Mouse (Mus musculus) intestine, embryonic 16.5 days (tissue): Measurements from ENCODE around the gene Ruvbl1. TPM values are rescaled to one million over a fixed set of nuclear protein-coding genes. Genes with fewer than 3 reads are reported as not detected.

Source experiments
- ATAC-seq: fragments of 200-750 bp; cut with Nextera tagmentation; 2 replicates; pipeline ENCODE4 v1.8.0; 2017; ENCODE audit warnings: moderate TSS enrichment, moderate library complexity
- H3K27ac ChIP-seq: fragments of 300-500 bp; sonication (generic); 2 replicates; pipeline ENCODE4 v1.5.1; 2014; ENCODE audit warnings: mild to moderate bottlenecking, low read length
- H3K27me3 ChIP-seq: fragments of 300-500 bp; sonication (generic); replicated peaks from 2 replicates; pipeline ENCODE4 v1.6.1; 2014; ENCODE audit warnings: low read length, control low read depth, mixed read lengths; ENCODE audit not compliant: control insufficient read depth, insufficient read depth
- H3K36me3 ChIP-seq: fragments of 300-500 bp; sonication (generic); 2 replicates; pipeline ENCODE4 v1.6.1; 2014; ENCODE audit warnings: low read length, control low read depth; ENCODE audit not compliant: control insufficient read depth, insufficient read depth
- H3K4me1 ChIP-seq: fragments of 300-500 bp; sonication (generic); 2 replicates; pipeline ENCODE4 v1.6.1; 2014; ENCODE audit warnings: low read length, control low read depth, mixed read lengths; ENCODE audit not compliant: control insufficient read depth, insufficient read depth
- H3K4me2 ChIP-seq: fragments of 300-500 bp; sonication (generic); 2 replicates; pipeline ENCODE4 v1.6.1; 2014; ENCODE audit warnings: low read depth, low read length, control low read depth
- H3K4me3 ChIP-seq: fragments of 300-500 bp; sonication (generic); 2 replicates; pipeline ENCODE4 v1.5.1; 2014; ENCODE audit warnings: mild to moderate bottlenecking, low read length
- H3K9ac ChIP-seq: fragments of 300-500 bp; sonication (generic); 2 replicates; pipeline ENCODE4 v1.6.1; 2014; ENCODE audit warnings: low read depth, low read length
- H3K9me3 ChIP-seq: fragments of 300-500 bp; sonication (generic); 2 replicates; pipeline ENCODE4 v1.6.1; 2016; ENCODE audit warnings: low read length, control low read depth; ENCODE audit not compliant: control insufficient read depth
- WGBS: fragments of 180-500 bp; shearing (Covaris S2); extraction: QIAGEN DNeasy Blood & Tissue Kit; methylation state at CpG from one replicate; pipeline ENCODE4 v1.1.7; 2014; 5-methylcytosine and 5-hydroxymethylcytosine counted together
- polyA plus RNA-seq: library from polyadenylated mRNA; unstranded; fragments of >200 nt; fragmentation: Nextera tagmentation; extraction: Ambion mirVana; gene quantifications from 2 replicates; pipeline ENCODE4 v1.2.1, GENCODE M21; 2015

Gene Ruvbl1
- 112 and 125 TPM in 2 replicates for polyA plus RNA-seq

DNA sequence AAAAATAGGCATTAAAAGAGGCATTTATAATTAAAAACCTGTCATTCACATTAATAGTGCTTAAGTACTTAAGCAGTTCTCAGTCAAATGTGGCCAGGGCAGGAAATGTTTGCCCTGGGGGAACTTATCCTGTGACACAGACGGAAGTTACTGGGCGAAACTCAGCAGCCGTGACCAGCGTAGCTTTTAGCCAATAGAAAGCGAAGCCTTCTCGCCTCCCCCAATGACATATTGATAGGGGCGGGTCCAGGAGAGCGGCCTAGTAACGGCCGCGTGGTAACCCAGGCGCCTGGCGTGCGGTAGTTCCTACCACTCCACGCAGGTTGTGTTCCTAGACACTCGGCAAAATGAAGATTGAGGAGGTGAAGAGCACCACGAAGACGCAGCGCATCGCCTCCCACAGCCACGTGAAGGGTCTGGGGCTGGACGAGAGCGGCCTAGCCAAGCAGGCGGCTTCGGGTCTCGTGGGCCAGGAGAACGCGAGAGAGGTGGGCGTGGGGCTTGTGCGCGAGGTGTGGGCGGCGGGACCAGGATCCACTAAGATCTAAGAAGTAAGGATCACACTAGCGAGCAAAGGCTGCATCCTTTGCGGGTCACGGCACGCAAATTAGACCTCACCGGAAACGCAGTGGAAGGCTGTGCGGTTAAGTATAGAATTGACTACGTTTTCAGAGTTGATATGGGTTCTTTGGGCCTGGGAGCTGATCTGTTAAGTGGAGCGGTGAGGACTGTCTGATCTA lies at the start of gene Ruvbl1:
Gene Ruvbl1, plus strand, starts transcription at position 229 of the 740 bp plus-strand sequence.
- Histone ChIP-seq H3K9me3 (no peaks in the 10 kb centered on the region), H3K27ac (no peak within 1 kb of the TSS), H3K9ac (peak within 1 kb of the TSS; percentile 77), H3K27me3 (no peaks in the 10 kb centered on the region), H3K4me2 (peak within 1 kb of the TSS; percentile 72), H3K4me1 (peaks cover 9% of the 10 kb centered on the region), H3K36me3 (peaks cover 2% of the 10 kb centered on the region; the same call in 1 of the 2 replicates), H3K4me3 (peak within 1 kb of the TSS; percentile 68)
- under 1% methylated on average over 42 of the region's 42 CpGs for WGBS
- peak; percentile 100 for ATAC-seq

DNA sequence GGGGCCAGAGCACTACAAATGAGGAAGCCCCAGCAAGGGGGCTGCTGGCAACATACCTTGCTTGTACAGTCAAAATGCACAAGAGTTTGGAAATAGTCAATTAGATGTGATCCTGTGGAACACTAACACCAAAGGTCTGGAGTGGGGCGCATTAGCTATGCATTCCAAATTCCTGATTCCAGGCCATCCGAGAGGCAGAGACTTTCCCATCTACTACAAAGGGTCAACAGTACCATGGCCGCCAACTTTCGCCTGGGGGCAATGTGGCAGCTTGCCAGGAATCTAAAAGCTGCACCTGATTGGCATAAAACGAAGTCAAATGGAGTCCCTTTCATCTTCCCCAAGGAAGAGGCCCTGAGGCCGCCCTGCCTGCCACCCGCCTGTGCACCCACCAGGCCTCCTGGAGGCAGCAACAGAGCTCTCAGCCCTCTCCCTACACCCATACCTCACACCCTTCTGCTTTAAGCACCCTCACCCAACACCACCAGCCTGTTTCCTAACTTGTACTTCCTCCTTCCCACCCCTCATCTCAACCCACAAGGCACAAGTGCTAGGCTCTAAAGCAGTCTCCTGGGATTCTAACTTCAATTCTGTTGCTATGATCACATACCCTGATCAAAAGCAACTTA lies 49.0 kb upstream of the Ruvbl1 start:
- 76% methylated on average over 7 of the region's 7 CpGs for WGBS
- H3K4me3 ChIP-seq = no peak overlapping the region
- H3K27ac ChIP-seq = no peak overlapping the region
- H3K9me3 ChIP-seq = no peaks in the 10 kb centered on the region
- no peak for ATAC-seq
- H3K4me1 ChIP-seq = no peaks in the 10 kb centered on the region
- H3K36me3 ChIP-seq = no peaks in the 10 kb centered on the region
- no peaks in the 10 kb centered on the region for H3K27me3 ChIP-seq
- H3K9ac ChIP-seq = no peak overlapping the region
- H3K4me2 ChIP-seq = no peak overlapping the region

DNA sequence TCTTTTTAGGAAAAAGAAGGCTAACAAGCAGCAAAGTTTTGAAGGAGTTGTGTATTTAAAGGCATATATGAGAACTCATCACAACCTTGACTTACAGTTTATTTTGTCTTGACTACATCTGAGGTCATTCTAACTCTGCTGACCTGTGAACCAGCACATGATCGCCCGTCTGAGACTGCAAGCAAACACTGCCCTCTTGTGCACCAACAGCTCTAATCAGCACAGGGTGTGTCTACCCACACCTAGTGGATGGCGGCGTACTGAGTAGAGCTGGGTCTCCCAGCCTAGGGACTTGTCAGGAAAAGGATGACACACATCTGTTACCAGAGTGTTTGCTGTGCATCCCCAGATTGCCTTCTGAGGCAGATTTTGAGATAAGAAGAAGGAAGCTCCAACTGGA lies 34.0 kb upstream of the Ruvbl1 start:
- no peak overlapping the region for H3K27ac ChIP-seq
- no peaks in the 10 kb centered on the region for H3K36me3 ChIP-seq
- no peaks in the 10 kb centered on the region; the same call in 1 of the 2 replicates for H3K4me1 ChIP-seq
- no peak overlapping the region for H3K4me2 ChIP-seq
- H3K4me3 ChIP-seq = no peak overlapping the region
- WGBS = 24% methylated on average over 4 of the region's 4 CpGs
- H3K9ac ChIP-seq = no peak overlapping the region
- H3K9me3 ChIP-seq = no peaks in the 10 kb centered on the region
- ATAC-seq = peak; percentile 91
- H3K27me3 ChIP-seq = no peaks in the 10 kb centered on the region

DNA sequence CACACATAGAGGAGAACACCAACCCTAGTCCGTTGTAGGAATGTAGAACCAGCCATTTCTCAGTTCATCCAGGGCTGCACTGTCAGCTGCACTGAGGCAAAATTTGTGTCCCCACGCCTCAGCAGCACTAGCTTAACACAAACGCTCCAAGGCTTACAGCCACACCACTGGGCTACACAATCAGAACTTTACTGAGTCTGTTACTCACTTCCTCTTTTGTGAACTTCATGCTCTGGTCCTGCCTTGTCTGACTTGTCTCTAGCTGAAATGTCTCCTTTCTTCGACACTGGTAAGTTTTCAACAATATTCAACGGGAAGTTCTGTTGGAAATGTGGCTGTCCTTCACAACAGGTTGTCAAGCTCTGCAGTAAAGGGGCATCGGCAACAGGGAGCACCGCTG lies 29.6 kb upstream of the Ruvbl1 start:
- 87% methylated on average over 7 of the region's 7 CpGs for WGBS
- Histone ChIP-seq H3K27ac (no peak overlapping the region), H3K27me3 (no peaks in the 10 kb centered on the region), H3K9me3 (no peaks in the 10 kb centered on the region), H3K4me3 (no peak overlapping the region), H3K36me3 (no peaks in the 10 kb centered on the region), H3K4me1 (no peaks in the 10 kb centered on the region), H3K9ac (no peak overlapping the region), H3K4me2 (no peak overlapping the region)
- ATAC-seq = no peak

DNA sequence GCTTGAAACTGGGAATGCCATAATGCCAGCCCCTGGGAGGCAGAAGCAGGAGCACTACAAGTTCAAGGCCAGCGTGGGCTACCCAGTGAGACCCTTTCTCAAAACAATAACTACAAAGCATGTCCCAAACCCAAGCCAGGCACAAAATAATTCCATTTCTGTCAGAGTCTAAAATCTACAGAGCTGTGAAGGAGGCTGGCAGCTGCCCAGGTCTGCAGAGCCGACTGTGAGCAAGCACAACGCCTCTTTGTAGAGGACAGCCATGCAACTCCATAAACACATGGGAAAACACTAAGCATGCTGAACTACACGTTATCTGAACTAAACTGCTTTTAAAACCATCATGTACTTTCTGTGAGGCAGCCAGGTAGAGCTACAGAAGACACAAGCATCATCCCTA lies 26.2 kb upstream of the Ruvbl1 start:
- Histone ChIP-seq H3K9me3 (no peaks in the 10 kb centered on the region), H3K4me1 (peaks cover 6% of the 10 kb centered on the region; the same call in 1 of the 2 replicates), H3K27ac (no peak overlapping the region), H3K4me2 (no peak overlapping the region), H3K4me3 (no peak overlapping the region), H3K36me3 (no peaks in the 10 kb centered on the region), H3K27me3 (no peaks in the 10 kb centered on the region), H3K9ac (no peak overlapping the region)
- no peak for ATAC-seq
- 82% methylated on average over 4 of the region's 4 CpGs for WGBS

DNA sequence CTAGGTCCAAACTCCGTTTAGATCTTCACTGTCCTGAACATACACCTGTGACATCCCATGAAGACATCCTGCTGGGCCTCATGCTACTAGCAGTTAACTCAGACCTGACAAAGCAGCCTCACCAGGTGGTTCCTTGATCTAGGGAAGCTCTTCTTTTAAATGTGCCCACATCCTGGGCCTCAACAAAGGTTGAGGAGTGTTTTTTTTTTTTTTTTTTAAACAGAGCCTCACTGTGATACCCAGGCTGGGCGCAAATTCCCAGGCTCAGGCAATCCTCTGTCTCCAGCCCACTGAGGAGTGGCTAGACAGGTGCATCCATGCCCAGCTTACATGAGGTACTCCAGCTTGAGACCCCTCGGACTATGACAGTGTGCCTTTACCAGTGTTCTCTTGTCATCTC lies 22.7 kb upstream of the Ruvbl1 start:
- no peak overlapping the region for H3K4me2 ChIP-seq

DNA sequence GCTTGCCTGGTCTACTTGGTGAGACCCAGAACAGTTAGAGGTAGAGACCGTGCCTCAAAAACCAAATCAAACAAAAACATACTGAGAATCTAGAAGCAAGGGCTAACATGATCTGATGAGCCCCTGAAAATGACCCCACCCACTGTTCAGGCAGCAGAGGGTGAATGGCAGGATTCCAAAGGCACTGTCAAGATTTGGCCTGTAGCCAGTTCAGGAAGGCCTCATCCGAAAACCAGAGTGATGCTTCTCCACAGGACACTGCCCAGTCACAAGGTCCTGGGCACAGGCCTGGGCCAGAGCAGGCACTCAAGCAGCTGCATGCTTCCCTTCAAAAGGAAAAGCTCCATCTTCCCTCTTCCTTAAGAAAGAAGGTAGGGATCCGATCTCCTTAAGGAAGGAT lies 21.8 kb upstream of the Ruvbl1 start:
- H3K27me3 ChIP-seq = no peaks in the 10 kb centered on the region
- no peak overlapping the region for H3K4me2 ChIP-seq
- no peak for ATAC-seq
- no peaks in the 10 kb centered on the region for H3K9me3 ChIP-seq
- H3K36me3 ChIP-seq = no peaks in the 10 kb centered on the region
- no peak overlapping the region for H3K9ac ChIP-seq
- H3K4me1 ChIP-seq = peaks cover 12% of the 10 kb centered on the region
- no peak overlapping the region for H3K4me3 ChIP-seq
- WGBS = 81% methylated on average over 3 of the region's 3 CpGs
- H3K27ac ChIP-seq = no peak overlapping the region

More for the DNA sequence above, 22.7 kb upstream of the Ruvbl1 start:
- no peak overlapping the region for H3K27ac ChIP-seq
- no peak for ATAC-seq
- H3K27me3 ChIP-seq = no peaks in the 10 kb centered on the region
- no peak overlapping the region for H3K9ac ChIP-seq
- no peak overlapping the region for H3K4me3 ChIP-seq
- WGBS = 78% methylated on average over 3 of the region's 3 CpGs
- peaks cover 12% of the 10 kb centered on the region for H3K4me1 ChIP-seq
- no peaks in the 10 kb centered on the region for H3K9me3 ChIP-seq
- H3K36me3 ChIP-seq = no peaks in the 10 kb centered on the region

DNA sequence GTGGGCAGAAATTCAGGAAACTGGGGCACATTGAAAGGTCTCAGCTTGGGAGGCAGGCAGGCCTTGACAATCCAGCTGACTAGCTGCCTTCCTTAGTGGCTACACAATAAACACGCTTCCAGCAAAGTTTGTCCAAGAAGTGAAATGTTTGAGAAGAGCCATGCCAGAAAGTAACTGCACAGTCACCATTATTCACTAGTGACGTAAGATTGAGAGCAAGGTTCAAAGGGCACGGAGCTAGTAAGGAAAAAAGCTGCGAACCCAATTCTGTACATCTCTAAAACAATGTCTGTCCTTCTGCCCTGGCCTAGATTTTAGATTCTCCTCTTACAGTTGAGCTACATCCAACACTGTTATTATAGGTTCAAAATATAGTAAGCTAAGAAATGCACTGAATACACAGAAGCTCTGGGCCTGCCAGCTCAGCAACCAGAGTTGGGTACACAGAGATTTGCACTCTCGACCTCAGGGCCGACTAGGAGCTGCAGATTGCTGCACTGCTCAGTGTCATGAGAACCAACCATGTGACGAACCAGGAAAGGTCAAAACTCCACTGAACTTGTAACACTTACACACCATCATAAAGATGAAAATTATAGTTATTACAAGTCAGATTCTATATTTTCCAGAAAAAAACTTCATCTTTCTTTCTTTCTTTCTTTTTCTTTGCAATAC lies 21.0 kb upstream of the Ruvbl1 start:
- Histone ChIP-seq H3K4me3 (no peak overlapping the region), H3K27ac (peak overlapping the region; percentile 1; the same call in 1 of the 2 replicates), H3K9me3 (no peaks in the 10 kb centered on the region), H3K4me1 (peaks cover 12% of the 10 kb centered on the region), H3K4me2 (no peak overlapping the region), H3K27me3 (no peaks in the 10 kb centered on the region), H3K36me3 (no peaks in the 10 kb centered on the region), H3K9ac (no peak overlapping the region)
- WGBS = 58% methylated on average over 7 of the region's 7 CpGs
- ATAC-seq = peak; percentile 41; the same call in 1 of the 2 replicates

DNA sequence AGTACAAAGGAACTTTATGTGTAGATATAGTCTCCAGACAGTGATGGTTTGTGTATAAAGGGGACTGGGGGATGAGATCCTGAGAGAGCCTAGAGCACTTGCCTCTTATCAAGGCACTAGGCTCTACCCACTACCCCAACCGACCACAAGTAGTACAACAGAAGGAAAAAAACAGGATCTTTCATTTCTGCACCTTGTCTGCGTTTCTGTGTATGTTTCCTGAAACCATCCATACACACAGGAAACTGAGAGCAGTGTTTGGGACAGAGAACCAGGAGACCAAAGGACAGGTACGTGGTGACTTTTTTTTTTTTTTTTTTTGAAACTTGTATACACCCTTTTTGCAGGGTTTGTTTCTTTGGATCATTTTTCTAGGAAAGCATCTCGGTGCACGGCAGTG lies 19.5 kb upstream of the Ruvbl1 start:
- H3K4me1 ChIP-seq = peaks cover 12% of the 10 kb centered on the region
- WGBS = 11% methylated on average over 5 of the region's 5 CpGs
- H3K27ac ChIP-seq = no peak overlapping the region; the same call in 1 of the 2 replicates
- ATAC-seq = no peak
- H3K4me2 ChIP-seq = peak overlapping the region; percentile 79
- H3K36me3 ChIP-seq = no peaks in the 10 kb centered on the region
- peak overlapping the region; percentile 93 for H3K9ac ChIP-seq
- H3K9me3 ChIP-seq = no peaks in the 10 kb centered on the region
- H3K4me3 ChIP-seq = peak overlapping the region; percentile 88
- H3K27me3 ChIP-seq = no peaks in the 10 kb centered on the region
